Mouse (Mus musculus): ENCODE results near the gene Tfrc. TPM values are rescaled to one million over a fixed set of nuclear protein-coding genes. Genes with fewer than 3 reads are reported as not detected.

Gene Tfrc
- 38.4 TPM for polyA plus RNA-seq (2017; shearing (Covaris generic))

GRCm38 (mm10) chr16:32608712-32609400 lies at the start of gene Tfrc:
TSS of gene Tfrc (plus strand) at chr16:32608920.

DNA sequence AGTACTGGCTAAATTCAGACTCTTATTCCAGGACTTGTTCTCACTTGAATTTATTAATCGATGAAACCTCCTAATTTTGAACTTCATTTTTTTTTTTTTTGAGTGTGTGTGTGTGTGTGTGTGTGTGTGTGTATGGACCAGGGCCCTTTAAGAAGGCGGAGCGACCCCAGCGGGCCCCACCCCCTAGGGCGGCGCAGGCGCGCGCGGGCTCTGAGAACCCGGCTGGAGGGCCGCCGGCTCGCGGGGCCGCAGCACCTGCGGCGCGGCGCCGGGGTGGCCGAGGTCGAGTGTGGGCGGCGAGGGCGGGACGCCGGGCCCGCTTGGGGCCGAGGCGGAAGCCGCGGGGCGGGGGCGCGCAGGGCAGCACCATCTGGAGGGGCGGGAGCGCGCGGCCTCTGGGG lies 34.9 kb downstream of the Tfrc start, which contains the start of gene Tnk2:
TSS of gene Tnk2 (plus strand) at position 214 of the 401 bp plus-strand sequence.

Other genes starting within 250 kb of the Tfrc start
- gene Tm4sf19, start 208.4 kb upstream of the Tfrc start, polyA plus RNA-seq (2017; shearing (Covaris generic)), result not detected
- gene Tctex1d2, start 189.2 kb upstream of the Tfrc start, polyA plus RNA-seq (2017; shearing (Covaris generic)), result 1.1 TPM
- gene Pcyt1a, start 178.0 kb upstream of the Tfrc start, polyA plus RNA-seq (2017; shearing (Covaris generic)), result 9.8 TPM
- not detected for gene Slc51a, start 121.0 kb upstream of the Tfrc start, polyA plus RNA-seq (2017; shearing (Covaris generic))
- gene Zdhhc19, start 112.7 kb upstream of the Tfrc start, polyA plus RNA-seq (2017; shearing (Covaris generic)), result not detected
- gene Tnk2, start 35.0 kb downstream of the Tfrc start, polyA plus RNA-seq (2017; shearing (Covaris generic)), result 7.0 TPM
- gene Muc4, start 127.0 kb downstream of the Tfrc start, polyA plus RNA-seq (2017; shearing (Covaris generic)), result not detected
- not detected for gene Muc20, start 188.5 kb downstream of the Tfrc start, polyA plus RNA-seq (2017; shearing (Covaris generic))
- gene Smbd1, start 201.6 kb downstream of the Tfrc start, polyA plus RNA-seq (2017; shearing (Covaris generic)), result not detected